Mouse (Mus musculus) embryonic stem cell, embryonic (primary cell): ENCODE results near the gene Zfp687.
"Not testable (repeated sequence)": the region's sequence is repeated elsewhere in the genome, so short reads cannot be mapped to it uniquely, and the experiment has no call there.

Experiments used
- CTCF ChIA-PET, 4 experiments: fragments of 300-600 bp in 2 of 4; fragments of 350-600 bp in 2 of 4; sonication (Branson Sonifier 250); formaldehyde crosslinking; loops; one replicate each; lab custom pipeline; 2022; ENCODE audit warnings: inconsistent platforms in 2 of 4; lab: Charles Lee
- POLR2A ChIA-PET, 4 experiments: fragments of 300-600 bp in 2 of 4; fragments of 350-600 bp in 2 of 4; sonication (Branson Sonifier 250); formaldehyde crosslinking; loops; one replicate each; lab custom pipeline; 2022; ENCODE audit warnings: antibody characterized with exemption in 4 of 4, inconsistent platforms in 1 of 4; lab: Charles Lee

The Zfp687 gene

DNA sequence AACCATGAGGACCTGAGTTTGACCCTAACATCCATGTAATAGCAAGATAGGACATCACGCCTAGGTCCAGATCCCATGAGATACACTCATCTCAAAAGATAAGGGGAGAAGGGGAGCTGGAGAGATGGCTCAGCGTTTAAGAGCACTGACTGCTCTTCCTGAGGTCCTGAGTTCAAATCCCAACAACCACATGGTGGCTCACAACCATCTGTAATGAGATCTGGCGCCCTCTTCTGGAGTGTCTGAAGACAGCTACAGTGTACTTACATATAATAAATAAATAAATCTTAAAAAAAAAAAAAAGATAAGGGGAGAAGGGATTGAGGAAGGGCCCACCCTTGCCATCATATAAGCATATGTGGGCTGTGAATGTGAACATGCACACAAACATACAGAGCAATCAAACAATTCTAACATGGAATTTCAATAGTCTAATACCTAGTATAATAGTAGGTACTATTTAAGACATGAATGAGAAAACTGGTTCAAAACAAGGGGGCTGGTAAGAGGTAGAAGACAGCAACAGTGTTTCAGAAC, 14.1 kb upstream of the Zfp687 start:
- CTCF ChIA-PET: interaction anchor here (0.6 to 2.1 kb wide), 17 partner anchors 11 to 663 kb away, joined by 3 to 9 read pairs (median 3); partner anchors contain the start of genes Psmd4 (in 1 of the 4), Tnfaip8l2 (in 1 of the 4) and Zfp687 (in 1 of the 4)

DNA sequence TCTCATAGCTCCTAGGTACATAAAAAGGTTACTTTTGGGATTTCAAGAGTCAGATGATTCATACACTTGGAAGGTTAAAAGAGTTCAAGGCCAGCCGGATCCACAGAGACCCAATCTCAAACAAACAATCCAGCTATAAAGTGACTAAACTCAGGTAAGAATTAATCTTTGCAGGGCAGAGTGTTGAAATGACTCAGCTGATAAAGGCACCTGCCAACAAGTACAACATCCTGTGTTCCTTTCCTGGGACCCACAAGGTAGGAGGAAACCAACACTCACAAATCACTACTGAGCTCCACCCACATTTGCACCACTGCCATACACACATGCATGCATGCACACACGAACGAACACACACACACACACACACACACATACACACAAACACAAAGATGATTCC, 13.4 kb upstream of the Zfp687 start:
- POLR2A ChIA-PET: interaction anchor here (0.5 to 11.6 kb wide), 25 partner anchors 10 to 634 kb away, joined by 3 to 203 read pairs (median 3); partner anchors contain the start of genes Zfp687 (in 3 of the 4), Gabpb2 (in 1 of the 4), Pi4kb (in 1 of the 4) and Psmd4 (in 1 of the 4)
- CTCF ChIA-PET: interaction anchor here in 3 of 4 experiments (0.5 to 2.1 kb wide), 11 partner anchors 12 to 144 kb away, joined by 3 to 9 read pairs (median 3); partner anchors contain the start of genes Psmd4 (in 1 of the 3), Tnfaip8l2 (in 1 of the 3) and Zfp687 (in 1 of the 3)

More for the DNA sequence above, 14.1 kb upstream of the Zfp687 start:
- POLR2A ChIA-PET: interaction anchor here (0.5 to 11.6 kb wide), 18 partner anchors 13 to 633 kb away, joined by 3 to 203 read pairs (median 4); partner anchors contain the start of genes Zfp687 (in 3 of the 4), Gabpb2 (in 1 of the 4) and Psmd4 (in 1 of the 4)

DNA sequence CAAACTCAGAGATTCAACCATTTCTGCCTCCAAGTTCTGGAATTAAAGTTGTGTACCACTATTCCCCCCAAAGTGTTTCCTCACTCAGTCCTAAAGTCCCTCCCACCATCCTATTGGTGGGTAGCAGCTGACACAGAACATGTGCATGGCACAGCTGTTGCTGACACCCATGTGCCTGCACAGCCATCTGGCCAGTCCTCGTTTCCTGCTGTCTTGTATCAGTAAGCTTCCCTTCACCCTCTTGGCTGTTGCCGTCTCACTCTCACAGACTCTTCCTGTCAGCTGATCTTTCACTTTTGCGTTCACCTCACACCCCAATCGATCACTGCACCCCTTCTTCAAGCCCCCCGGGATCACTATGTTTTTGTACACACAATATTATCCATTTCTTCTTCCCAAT, 12.5 kb upstream of the Zfp687 start:
- POLR2A ChIA-PET: interaction anchor here in 3 of 4 experiments (0.6 to 11.6 kb wide), 21 partner anchors 11 to 70 kb away, joined by 3 to 203 read pairs (median 4); partner anchors contain the start of genes Zfp687 (in 3 of the 3), Pi4kb (in 2 of the 3) and Psmd4 (in 2 of the 3)
- CTCF ChIA-PET: interaction anchor here in 3 of 4 experiments (0.5 to 2.1 kb wide), 7 partner anchors 9 to 83 kb away, joined by 3 to 9 read pairs (median 3); partner anchors contain the start of genes Vps72 (in 1 of the 3) and Zfp687 (in 1 of the 3)

DNA sequence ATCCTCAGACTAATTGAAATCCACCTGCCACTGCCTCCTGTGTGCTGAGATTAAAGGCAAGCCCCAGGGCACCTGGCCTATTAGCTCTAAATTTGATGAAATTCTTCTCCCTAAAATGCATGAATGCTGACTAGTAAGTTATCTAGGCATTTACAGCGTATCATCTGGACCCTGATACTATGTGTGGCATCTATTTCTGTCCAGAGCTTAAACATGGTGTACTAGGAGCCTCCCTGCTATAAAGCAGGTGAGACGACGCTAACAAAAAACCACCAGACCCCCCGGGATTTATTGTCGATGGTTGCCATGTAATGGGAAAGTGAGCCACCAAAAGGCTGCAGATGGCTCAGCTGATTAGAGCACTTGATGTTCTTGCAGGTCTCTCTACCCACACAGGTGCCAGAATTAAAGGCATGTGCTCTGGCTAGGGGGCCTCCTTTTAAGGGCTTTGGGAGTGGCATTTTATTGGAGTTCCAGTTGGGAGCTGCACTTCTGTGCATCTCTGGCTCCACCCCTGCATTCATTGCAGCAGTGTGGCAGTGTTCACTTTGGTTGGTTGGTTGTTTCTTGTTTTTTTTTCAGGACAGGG, 11.9 kb upstream of the Zfp687 start:
- CTCF ChIA-PET: interaction anchor here in 2 of 4 experiments (0.5 to 1.9 kb wide), 5 partner anchors 10 to 84 kb away, joined by 3 to 4 read pairs (median 3); partner anchors contain the start of gene Vps72 (in 1 of the 2)
- POLR2A ChIA-PET: interaction anchor here (0.6 to 11.6 kb wide), 27 partner anchors 9 to 174 kb away, joined by 3 to 203 read pairs (median 4); partner anchors contain the start of genes Zfp687 (in 3 of the 4), Pi4kb (in 2 of the 4) and Psmd4 (in 2 of the 4)

DNA sequence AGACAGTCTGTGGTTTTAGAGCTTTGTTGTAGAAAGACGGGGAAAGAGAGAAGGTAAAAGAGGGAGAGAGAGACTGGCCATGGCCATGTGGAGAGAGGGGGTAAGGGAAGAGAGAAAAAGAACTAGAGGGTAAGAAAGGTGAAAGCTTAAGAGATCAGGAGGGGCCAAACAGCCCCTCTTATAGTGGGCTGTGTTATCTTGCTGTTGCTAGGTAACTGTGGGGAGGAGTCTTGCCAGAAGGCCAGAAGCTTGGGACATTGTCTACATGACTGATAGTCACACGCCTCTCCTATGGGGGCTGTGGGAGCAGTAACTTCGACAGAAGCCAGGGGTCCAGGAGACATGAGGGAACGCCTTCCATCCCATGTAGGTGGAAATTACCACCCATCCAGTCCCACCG, 10.0 kb upstream of the Zfp687 start:
- POLR2A ChIA-PET: interaction anchor here (0.9 to 11.6 kb wide), 32 partner anchors 8 to 250 kb away, joined by 3 to 203 read pairs (median 6); partner anchors contain the start of genes Zfp687 (in 4 of the 4), Pi4kb (in 2 of the 4), Psmd4 (in 2 of the 4) and Cgn (in 1 of the 4)
- CTCF ChIA-PET: interaction anchor here in 3 of 4 experiments (0.5 to 1.2 kb wide), 5 partner anchors 9 to 74 kb away, joined by 3 to 5 read pairs (median 3); no protein-coding TSS in a partner anchor

DNA sequence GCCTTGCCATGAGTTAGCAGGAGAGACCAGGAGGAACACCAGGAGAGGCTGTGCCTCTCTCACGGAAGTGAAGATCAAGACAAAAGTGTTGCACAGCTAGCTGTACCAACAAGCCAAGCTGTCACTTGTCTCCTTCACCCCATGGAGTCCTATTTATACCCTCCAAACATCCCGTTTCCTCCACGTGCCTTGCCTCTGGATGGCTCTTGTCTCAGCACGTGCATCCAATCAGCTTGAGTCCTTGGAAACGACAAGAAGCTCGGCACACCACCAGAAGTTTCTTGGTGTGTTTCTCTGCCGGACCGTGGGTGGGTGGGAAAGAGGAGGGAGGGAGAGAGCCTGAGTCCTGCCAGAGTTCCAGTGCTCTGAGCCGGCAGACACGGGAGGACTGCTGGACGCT, 9.3 kb upstream of the Zfp687 start:
- ChIA-PET POLR2A (interaction anchor here (0.7 to 11.6 kb wide), 37 partner anchors 8 to 250 kb away, joined by 3 to 203 read pairs (median 6); partner anchors contain the start of genes Zfp687 (in 4 of the 4), Pi4kb (in 2 of the 4), Psmd4 (in 2 of the 4) and Vps72 (in 2 of the 4)), CTCF (interaction anchor here (0.5 to 1.2 kb wide), 9 partner anchors 8 to 777 kb away, joined by 3 to 5 read pairs (median 3); no protein-coding TSS in a partner anchor)

DNA sequence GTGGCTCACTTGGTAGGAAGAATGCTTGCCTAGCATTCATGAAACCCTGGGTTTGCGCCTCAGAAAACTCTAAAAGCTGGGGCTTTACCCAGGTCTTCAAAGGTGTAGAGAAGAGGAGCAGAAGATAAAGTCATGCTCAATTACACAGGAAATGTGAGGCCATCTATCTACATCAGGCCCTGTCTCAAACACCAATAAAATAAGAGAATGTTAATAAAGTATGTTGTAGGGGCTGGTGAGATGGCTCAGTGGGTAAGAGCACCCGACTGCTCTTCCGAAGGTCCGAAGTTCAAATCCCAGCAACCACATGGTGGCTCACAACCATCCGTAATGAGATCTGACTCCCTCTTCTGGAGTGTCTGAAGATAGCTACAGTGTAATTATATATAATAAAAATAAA, 5.7 kb upstream of the Zfp687 start:
- CTCF ChIA-PET: not testable (repeated sequence)
- POLR2A ChIA-PET: interaction anchor here in 1 of 4 experiments (1.1 to 13.8 kb wide), 3 partner anchors 19 to 68 kb away, joined by 3 to 229 read pairs (median 76); partner anchors contain the start of gene Rfx5

DNA sequence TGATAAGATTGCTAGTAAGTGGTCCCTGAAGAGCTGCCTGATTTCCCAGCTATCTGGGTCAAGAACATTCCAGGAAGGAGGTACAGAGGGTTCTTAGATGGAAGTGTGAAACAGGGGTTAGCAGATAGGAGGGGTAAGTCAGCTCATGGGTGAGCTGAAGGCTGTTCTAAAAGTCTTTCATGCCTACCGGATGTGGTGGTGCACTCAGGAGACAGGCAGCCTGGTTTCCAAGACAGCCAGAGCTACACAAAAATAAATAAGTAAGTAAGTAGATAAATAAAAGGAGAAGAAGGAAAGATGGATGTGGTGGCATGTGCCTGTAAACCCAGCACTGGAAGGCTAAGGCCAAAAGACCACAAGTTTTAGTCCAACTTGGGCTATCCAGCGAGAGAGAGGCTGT, 3.5 kb upstream of the Zfp687 start:
- CTCF ChIA-PET: interaction anchor here in 1 of 4 experiments (1.0 kb wide), 1 partner anchor 10 kb away, joined by 3 read pairs; no protein-coding TSS in a partner anchor

DNA sequence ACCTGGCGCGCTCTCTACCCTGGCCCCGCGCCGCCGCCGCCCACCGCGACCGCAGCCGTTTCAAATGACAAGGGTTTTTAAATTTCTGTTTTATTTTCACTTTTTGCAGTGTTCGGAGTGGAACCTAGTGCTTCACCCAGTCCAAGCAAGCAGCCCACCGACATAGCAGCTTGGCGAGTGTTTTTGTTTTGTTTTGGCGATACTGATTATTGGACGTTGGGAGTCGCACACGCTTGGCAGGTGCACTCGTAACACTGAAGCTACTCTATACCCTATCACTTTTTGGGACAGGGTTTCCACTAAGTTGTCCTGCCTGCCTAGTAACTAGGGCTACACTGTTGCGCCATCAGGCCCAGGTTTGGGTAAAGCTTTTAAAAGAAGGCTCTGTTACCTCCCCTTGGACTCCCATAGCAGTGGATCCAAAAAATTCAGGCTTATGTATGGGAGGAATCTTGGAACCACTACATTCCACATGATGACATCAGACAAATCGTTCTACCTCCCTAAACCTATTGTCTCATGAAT, 1.3 kb upstream of the Zfp687 start:
- ChIA-PET POLR2A (interaction anchor here (0.6 to 13.8 kb wide), 167 partner anchors 8 to 1253 kb away, joined by 3 to 229 read pairs (median 5); partner anchors contain the start of genes Gabpb2 (in 3 of the 4), Pi4kb (in 3 of the 4), Psmd4 (in 3 of the 4) and Rfx5 (in 3 of the 4)), CTCF (interaction anchor here (0.5 to 2.6 kb wide), 16 partner anchors 8 to 266 kb away, joined by 3 to 17 read pairs (median 4); partner anchors contain the start of gene Prune1 (in 1 of the 4))

More for the DNA sequence above, 3.5 kb upstream of the Zfp687 start:
- POLR2A ChIA-PET: interaction anchor here in 2 of 4 experiments (0.6 to 13.8 kb wide), 12 partner anchors 8 to 90 kb away, joined by 3 to 229 read pairs (median 44); partner anchors contain the start of genes Pi4kb (in 2 of the 2) and Rfx5 (in 1 of the 2)

DNA sequence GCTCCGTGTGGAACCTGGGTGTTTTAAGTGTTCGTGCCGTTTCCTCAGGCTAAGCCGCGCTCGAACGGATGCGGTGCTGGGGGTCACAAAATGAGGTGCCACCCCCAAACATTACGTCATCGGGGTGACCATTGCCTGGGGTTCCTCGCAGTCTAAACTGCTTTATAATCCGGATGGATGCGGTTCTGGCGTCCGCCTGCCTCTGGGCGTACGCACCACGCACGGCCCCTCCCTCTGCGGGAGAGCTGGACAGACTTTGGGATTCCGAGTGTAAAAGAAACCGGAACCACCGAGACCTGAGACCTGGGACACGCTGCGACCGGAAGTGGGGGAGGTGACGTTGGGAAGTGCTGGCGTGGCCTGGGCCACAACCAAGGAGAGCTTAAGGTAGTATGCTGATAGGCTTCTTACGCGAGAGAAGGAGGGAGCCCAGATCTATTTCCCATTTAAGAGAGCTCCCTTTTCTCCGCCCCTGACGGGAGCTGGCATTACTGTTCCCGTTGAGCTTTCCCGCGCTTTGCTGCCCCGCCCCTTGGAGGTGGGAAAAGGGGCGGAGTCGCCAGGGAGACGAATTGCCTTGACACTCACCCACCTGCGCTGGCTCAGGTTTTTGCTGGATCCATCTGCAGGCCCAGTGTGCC, 763 bp upstream of the Zfp687 start:
- POLR2A ChIA-PET: interaction anchor here (0.6 to 13.8 kb wide), 185 partner anchors 8 to 1253 kb away, joined by 3 to 229 read pairs (median 4); partner anchors contain the start of genes Gabpb2 (in 3 of the 4), Pi4kb (in 3 of the 4), Psmd4 (in 3 of the 4) and Rfx5 (in 3 of the 4)
- CTCF ChIA-PET: interaction anchor here (0.5 to 2.6 kb wide), 22 partner anchors 9 to 266 kb away, joined by 3 to 17 read pairs (median 4); partner anchors contain the start of genes Gabpb2 (in 1 of the 4) and Prune1 (in 1 of the 4)

DNA sequence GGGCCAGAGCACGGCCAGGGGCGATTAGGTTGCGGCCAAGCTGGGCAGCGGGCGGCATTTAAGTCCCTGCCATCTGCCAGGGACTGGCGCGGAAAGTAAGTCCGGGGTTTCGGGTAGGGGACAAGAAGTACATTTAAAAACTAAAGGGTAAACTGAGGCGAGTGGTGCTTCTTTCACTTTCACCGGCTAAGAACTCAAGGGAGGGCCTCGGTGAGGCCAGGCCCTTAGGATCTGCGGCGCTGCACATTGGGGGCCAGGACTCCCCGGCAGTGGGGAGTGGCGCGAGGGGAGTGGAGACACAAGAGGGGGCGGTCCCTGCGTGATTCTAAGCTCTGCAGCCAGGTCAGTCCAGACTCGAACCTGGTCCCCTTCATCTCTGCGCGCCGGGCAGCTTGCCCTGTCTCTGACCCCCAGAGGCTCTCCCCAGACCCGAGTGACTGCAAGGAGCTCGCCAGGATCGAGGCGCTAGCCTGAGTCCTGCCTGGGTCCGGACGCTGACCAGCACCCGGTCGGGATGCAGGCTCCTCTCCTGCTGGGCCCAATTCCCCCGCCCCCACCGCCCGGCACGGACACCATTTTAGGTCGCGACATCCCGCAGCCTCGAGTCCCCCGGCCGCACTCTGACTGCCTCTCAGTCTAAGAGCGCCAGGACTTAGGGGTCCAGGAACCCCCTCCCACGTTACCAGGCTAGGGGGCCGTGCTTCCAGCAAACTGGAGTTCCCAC, 658 bp downstream of the Zfp687 start:
- CTCF ChIA-PET: interaction anchor here (0.5 to 2.6 kb wide), 9 partner anchors 12 to 203 kb away, joined by 3 to 17 read pairs (median 5); partner anchors contain the start of gene Gabpb2 (in 1 of the 4)
- POLR2A ChIA-PET: interaction anchor here (0.7 to 13.8 kb wide), 76 partner anchors 10 to 646 kb away, joined by 3 to 229 read pairs (median 11); partner anchors contain the start of genes Pi4kb (in 3 of the 4), Gabpb2 (in 2 of the 4), Pip5k1a (in 2 of the 4) and Psmd4 (in 2 of the 4)

DNA sequence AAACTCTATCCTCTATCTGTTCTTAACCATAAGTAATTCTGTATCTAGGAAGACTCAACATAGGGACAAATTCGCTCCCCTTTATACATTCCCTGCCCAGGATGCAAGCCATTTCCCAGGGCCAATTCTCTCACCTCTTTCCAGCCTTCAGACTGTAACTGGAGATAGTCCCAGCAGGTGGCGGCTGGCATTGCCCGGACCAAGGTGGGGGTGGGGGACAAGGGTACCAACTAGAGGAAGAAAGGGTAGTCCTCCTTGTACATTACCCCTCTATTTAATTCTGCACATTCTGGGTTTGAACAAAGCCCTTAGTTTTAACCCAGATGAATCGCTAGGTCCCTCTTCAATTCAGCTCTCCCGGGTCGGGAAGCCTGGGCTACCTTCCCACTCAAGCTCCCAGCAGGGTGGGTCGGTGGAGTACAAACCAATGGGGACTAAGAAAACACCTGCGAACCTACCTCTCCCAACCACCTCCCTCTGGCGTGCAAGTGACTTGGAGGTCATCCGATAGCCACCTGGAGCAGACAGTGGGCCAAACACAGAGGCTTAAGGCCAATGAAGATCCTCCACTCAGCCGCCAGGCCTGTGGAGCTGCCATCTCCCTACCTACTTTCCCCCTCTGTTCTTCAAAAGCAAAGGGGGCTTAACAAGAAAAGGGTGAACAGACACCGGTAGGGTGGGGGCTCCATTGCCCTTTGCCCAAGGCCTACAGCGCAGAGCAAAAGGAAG, 1.4 kb downstream of the Zfp687 start:
- ChIA-PET POLR2A (interaction anchor here (0.5 to 13.8 kb wide), 41 partner anchors 10 to 1206 kb away, joined by 3 to 229 read pairs (median 21); partner anchors contain the start of genes Pi4kb (in 2 of the 4), Psmd4 (in 2 of the 4), Rfx5 (in 2 of the 4) and Bola1 (in 1 of the 4)), CTCF (interaction anchor here in 3 of 4 experiments (1.1 to 1.7 kb wide), 3 partner anchors 17 kb away, joined by 4 to 8 read pairs (median 4); no protein-coding TSS in a partner anchor)

DNA sequence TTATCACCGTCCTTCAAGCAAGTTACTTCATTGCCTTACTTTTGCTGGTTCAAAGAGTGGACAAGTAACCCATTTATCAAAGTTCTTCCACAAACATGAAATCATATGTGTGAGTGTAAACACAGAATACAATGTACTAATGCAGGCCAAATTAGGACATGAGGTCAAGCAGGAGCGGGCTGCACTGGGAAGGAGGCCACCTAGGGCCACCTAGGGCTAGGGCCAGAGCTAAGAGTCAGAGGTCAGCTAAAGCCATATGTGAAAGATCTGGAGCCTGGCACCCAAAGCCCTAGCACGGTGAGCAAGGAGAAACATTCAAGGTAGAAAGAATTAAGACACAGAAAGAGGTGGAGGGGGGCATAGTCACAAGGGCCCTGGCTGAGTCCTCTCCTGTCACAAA, 2.3 kb downstream of the Zfp687 start:
- POLR2A ChIA-PET: interaction anchor here in 3 of 4 experiments (1.0 to 13.8 kb wide), 14 partner anchors 10 to 1207 kb away, joined by 3 to 229 read pairs (median 60); partner anchors contain the start of genes Bola1 (in 1 of the 3), Hist2h2ab (in 1 of the 3), Pi4kb (in 1 of the 3) and Psmd4 (in 1 of the 3)
- CTCF ChIA-PET: no interaction called here

DNA sequence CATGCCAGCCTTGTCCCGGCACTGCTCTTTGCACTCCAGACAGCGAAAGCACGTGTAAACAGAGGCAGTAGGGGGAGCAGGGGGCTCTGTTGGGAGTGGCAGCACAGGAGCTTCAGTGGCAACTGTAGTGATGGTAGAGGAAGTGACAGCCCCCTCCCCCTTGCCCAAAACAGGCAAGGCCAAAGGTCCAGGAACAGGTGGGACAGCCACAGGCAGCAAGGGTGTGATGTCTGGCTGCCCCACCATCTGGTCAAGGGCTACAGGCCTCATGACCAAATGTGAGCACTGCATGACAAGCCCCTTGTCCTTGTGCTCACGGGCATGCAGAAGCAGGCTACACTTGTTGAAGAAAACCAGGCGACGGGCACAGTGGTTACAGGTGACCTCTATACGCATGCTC, 4.9 kb downstream of the Zfp687 start:
- POLR2A ChIA-PET: interaction anchor here in 3 of 4 experiments (0.6 to 13.8 kb wide), 8 partner anchors 8 to 36 kb away, joined by 3 to 229 read pairs (median 4); partner anchors contain the start of genes Pi4kb (in 1 of the 3) and Psmd4 (in 1 of the 3)
- CTCF ChIA-PET: interaction anchor here in 1 of 4 experiments (0.7 kb wide), 1 partner anchor 14 kb away, joined by 3 read pairs; no protein-coding TSS in a partner anchor
